Mouse (Mus musculus) liver, postnatal 0 days (tissue): ENCODE measurements around the gene Sco1.

Experiments
- CTCF ChIP-seq: sonication (generic); IDR thresholded peaks from 2 replicates; pipeline ENCODE4 v1.5.1; 2016; ENCODE audit warnings: antibody characterized with exemption, low read depth
- EP300 ChIP-seq: IDR thresholded peaks from 2 replicates; pipeline ENCODE4 v1.6.1; 2016; ENCODE audit warnings: antibody characterized with exemption, low read depth, mild to moderate bottlenecking

- TF ChIP-seq CTCF (no peak), EP300 (no peak)
These were observed 41.2 kb downstream of the Sco1 start for GRCm38 (mm10) chr11:67093652-67094051.
